Mouse (Mus musculus) heart, postnatal 36 days (tissue): ENCODE measurements at regions not wholly inside any gene's neighbourhood (a gene's known extent, or its start where the extent isn't known, plus 50 kb on each side); places are given as distances from the start of the nearest gene placed in this dataset.
A peak's percentile ranks its signal among the peaks of the same experiment; 100 is the strongest.

Source experiments
- DNase-seq, 2 experiments: peaks; one replicate each; pipeline ENCODE4 v3.0.0; 2021 to 2022
- intact Hi-C: fragments of 180-260 bp; cut with DNase I; formaldehyde crosslinking; loops from one replicate; pipeline ENCODE4 v1.15.1; 2025

DNA sequence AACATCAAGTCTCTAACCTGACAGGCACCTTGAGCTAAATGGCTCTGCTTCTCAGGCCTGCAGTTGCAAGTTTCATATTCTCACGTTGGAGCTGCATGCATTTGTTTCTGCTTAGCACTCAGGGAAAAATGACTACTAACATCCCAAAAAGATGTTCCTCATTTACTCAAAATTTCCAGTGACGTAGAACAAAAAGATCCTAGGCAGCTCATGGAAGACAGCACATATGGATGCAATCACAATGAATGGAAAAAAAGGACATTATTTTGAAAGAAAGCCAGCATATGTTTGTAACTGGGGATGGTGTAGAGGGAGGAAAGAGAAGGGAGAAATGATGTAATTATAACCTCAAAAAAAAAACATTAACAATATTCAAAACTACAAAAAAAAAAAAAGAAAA, 751.2 kb upstream of the Fbxo33 start:
- intact Hi-C loops = no loop called here
- no peak for DNase-seq

DNA sequence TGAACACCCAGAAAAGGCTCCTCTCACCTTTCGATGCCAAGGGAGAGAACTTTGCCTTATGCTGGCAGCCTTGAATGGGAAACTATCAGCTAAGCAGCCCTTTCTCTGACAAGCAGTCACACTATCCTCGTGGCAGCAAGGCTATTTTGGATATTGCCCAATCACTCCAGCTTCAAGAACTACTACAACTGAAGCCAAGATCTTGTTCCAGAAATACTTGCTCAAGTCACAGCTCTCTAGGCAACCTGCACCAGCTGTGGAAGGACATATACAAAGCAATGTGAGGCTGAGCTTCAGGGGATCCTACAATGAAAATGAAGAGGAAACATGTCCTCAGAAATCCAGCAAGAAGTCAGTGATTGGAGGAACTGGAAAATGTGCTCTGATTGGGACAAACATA, 750.4 kb upstream of the Fbxo33 start:
- intact Hi-C loops = no loop called here
- peak in 1 of 2 experiments; percentile 6 for DNase-seq

DNA sequence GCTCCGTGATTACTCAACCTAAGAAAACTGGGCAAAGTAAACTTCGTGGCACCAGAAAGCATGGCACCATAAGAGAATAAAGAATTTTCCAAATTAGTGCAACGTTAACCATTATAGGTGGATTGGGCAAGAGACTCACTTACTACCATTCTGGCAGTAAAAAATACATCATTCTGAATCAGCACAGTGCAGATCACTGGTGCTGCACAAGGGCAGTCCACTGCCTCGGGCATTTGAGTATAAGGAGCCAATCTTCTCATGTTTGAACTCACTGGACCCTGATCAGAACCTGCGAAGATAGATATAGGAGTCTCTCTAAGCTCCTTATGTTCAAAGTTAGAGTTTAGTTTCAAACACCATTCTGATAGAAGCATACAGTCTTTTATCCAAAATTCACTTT, 747.7 kb upstream of the Fbxo33 start:
- no peak for DNase-seq
- intact Hi-C loops = no loop called here

DNA sequence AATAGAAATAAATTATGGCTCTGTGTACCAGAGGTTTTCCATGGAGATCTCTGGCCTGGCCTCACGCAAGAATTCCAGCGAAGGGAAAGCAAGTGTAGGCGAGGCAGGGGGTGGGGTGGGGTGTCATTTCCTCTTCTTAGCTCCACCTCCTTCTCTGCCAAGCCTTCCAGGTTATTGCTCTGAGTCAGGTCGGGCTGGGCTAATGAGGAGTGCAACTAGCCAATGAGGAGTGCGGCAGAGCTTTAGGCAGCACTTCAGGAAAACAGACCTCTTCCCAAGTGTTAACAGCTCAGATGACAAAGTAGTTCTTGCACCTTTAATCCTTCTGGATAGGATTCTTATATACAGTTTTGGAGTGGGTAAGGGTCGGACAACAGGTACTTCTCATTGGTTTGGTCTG, 741.6 kb upstream of the Fbxo33 start:
- intact Hi-C loops = no loop called here
- DNase-seq = no peak

DNA sequence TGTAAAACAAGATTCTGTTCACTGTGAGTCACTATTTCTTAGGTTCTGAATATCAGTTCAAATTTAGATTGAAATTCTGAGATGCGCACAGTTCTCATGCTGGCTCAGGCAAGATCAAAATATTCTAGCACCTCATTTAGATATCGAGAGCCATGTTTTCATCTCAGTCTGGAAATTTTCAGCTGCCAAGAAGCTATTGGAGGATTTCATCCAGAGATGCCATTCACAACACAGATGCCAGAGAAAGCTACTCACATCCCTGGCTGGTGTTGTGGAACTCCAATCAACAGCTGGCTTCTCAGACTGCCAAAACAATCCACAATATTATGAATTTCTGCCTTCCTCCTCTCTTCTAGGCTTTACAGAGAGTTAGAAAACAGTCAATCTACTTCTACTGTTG, 712.9 kb upstream of the Fbxo33 start:
- no peak for DNase-seq
- intact Hi-C loops = no loop called here

DNA sequence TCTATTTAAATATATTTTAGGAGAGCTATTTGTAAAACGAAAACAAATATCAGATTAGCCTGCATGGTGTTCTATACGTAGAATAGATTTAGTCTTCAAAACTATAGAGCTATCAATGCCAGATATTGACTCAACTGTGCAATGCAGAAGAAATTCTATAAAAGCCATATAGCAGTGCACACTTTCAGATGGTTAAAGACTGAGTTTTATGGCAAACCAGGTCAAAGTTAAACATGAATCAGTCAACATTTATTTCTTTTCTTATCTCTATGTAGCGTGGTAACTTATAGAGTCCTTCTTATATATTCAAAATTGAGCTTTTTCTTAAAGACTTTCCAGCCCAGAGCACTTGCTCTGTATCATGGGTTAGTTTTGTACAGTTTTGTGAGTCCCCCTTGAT, 705.5 kb upstream of the Fbxo33 start:
- intact Hi-C loops = no loop called here
- DNase-seq = no peak

DNA sequence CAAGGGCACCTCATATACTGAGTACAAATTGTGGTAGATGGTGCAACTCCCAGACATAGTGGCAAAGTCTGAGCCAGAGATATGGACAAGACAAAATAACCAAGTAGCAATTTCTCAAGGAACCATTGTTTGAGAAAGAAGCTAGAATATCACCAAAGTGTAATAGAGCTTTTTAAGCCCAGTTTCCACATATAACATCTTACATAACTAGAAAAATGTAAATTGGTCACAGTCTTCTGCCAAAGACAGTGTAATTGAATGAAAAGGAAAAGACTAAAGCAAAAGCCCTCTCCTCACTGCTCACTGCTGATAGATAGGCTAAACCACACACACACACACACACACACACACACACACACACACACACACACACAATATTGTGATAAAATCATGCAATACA, 679.4 kb upstream of the Fbxo33 start:
- intact Hi-C loops = no loop called here
- no peak for DNase-seq

DNA sequence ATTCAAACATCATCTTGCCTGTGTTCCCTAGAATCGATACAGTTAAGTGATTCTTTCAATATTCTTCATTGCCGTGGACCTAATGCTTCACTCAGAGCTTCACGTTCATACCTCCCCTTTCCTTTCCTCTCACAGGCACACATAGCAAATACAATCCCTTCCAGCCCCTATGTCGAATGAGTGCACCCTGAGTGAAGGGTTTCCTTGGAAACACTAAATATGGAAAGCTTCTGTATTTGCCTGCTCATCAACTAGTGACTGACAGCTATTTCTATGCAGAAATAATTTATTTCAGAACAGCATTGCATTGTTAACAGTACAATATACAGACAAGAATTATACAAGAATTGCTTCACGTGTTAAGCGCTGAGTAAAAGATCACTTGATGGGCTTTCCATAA, 671.4 kb upstream of the Fbxo33 start:
- intact Hi-C loops = no loop called here

More for the DNA sequence above, 671.4 kb upstream of the Fbxo33 start:
- DNase-seq = no peak
